Mouse (Mus musculus): ENCODE measurements around the gene Zfp282.

DNA sequence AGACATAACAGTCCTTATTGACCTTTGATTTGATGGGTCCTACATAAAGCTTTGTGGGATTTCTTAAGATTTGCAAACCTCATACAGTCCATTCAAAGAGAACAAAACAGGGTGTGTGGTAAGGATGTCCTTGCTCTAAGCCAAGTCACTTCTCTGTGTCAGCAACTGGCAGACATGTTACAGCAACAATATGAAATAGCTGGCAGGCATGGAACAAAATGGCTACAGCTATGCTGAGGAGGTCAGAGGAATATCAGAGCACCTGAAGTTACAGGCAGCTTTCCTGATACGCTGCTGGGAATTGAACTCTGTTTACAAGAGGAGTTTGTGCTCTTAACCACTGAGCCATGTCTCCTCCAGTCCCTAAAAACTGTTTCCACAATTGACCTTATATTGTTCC is 44.8 kb upstream of the Zfp282 start:
- no peak for TF ChIP-seq CTCF (IDR thresholded peaks at IDR 0.05; ENCODE audit: low read depth)
- TF ChIP-seq EP300 (optimal IDR thresholded peaks at IDR 0.05): no peak

All from stomach, postnatal 0 days (tissue).